Mouse (Mus musculus): ENCODE measurements around the gene Fam129b.

GRCm38 (mm10) chr2:32877303-32877702, 1.4 kb downstream of the Fam129b start:
- TF ChIP-seq CTCF (conservative IDR thresholded peaks at IDR 0.05; ENCODE audit: insufficient read depth, insufficient read length, low read depth, low read length): no peak
- no peak for TF ChIP-seq POLR2A (IDR thresholded peaks at IDR 0.05; ENCODE audit: low read depth, low read length)

All from kidney, adult 2 months (tissue).